Mouse (Mus musculus) yolk sac, embryonic 10.5 days (tissue): ENCODE data around the gene Mtmr14.

Experiments
- DNase-seq: peaks from one replicate; pipeline ENCODE4 v3.0.0-alpha.2; 2017; ENCODE audit warnings: low spot score

Gene Mtmr14

DNA sequence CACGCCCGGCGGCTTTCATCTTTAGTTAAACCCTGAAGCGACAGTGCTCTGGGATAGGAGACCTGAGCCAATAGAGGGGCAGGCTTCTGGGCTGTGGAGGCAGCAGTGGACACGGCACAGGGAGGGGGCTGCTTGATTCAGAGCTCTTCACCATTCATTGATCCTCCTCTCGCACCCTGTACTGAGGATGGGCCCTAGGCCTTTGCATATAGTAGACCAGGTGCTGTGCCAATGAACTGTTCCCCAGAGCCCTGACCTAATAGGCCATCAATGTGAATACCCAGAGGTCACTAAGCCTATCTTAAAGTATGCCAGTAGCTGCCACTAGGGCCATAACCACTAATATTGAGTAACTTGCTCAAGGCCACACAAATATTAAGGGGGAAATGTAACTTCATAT, 44.0 kb downstream of the Mtmr14 start:
- DNase-seq: peak; percentile 7

DNA sequence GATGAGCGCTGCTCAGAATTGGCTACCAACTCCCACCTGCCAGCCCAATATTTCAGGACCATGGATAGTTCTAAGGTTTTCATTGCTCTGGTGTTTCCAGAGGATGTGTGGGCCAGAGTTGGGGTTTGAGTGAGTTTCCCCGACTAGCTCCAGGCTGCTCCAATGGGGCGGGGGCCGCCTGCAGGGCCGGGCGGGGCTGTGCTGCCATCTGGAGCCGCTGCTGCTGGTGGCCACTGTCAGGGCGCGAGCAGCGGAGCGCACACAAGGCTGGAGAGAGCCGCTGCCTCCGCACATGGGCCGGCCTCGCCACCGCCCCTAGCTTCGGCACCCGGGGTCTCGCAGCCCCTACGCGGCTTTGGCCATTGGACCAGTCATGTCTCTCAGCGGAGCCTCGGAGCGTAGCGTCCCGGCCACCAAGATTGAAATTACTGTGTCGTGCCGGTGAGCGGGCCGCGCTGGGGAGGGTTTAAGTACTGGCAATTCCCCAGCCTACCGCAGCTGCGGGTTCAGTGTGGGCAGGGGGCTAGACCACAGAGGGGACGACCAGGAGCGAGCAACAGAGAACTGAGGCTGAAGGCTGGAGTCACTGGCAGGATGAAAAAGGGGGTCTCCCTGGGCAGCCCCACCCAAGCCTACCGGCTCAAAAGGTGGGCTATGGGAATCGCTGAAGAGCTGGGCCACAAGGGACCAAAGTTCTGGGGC, 44.6 kb downstream of the Mtmr14 start, which contains the start of gene Cpne9:
TSS of gene Cpne9 (plus strand) at position 207 of the 702 bp plus-strand sequence.
- peak; percentile 32 for DNase-seq

DNA sequence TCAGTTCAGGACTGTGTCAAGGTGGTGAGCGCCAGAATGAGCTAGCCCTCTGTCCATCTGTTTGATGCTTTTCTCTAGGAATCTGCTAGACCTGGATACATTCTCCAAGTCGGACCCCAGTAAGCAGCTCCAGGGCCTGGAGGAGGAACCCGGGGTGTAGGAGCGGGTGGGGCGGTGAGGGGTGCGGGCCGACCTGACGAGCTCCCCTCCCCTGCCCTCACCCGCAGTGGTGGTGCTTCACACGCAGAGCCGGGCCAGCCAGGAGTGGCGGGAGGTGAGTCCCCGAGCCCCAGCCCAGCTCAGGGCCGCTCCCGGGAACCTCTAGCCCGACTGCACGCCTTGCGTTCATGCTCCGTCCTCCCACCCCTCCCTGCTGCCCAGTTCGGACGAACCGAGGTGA, 45.3 kb downstream of the Mtmr14 start:
- DNase-seq: no peak

DNA sequence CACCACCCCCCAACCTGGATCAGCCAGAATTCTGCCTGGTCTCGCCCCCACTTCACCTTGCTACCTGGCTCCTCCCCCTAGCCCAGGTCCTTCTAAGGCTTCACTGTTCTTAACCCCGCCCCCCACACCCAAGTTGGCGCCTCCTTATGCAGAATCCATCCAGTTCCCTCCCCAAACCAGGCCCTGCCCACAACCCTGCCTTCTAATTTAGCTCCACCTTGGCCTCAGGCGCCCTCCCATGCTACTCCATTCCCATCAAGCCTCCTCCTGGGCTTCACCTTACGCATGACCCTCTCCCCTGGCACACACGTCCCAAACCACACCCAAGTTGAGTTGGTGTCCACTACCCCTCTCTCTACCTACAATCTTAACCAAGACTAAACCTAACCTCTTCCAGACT, 45.9 kb downstream of the Mtmr14 start:
- no peak for DNase-seq

DNA sequence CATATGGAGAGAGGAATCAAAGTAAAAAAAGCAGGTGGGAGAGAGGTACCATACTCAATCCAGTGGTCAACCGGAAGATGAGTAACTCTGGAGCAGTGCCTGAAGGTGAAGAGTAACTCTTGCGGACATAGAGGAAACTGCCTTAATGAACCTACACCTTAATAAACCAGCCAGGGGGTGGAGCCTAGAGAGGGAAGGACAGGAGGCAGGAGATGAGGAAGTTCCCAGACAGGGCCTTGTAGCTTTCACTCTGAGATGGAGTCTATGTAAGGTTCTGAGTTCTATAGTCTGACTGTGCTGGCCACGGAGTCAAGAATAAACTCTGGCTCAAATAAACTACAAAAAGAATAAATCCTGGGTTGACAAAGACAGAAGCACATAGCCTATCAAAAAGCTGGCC, 47.3 kb downstream of the Mtmr14 start:
- no peak for DNase-seq

DNA sequence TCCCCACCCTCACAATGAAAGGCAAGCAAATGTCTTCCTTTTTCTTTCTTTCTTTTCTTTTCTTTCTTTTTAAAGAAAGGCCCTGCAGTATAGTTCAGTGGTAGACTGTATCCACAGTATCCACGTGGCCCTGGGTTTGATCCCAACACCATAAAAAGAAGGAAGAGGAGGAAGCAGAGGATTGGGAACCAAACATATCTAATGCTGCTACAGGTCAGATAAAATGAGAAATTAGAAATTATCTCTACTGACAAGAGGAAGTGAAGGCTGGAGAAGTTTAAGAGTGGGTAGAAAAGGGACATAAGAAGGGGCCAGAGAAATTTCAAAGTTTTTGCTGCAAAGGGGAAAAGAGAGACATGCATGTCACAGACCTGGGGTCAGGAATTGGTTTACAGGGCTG, 48.7 kb downstream of the Mtmr14 start:
- no peak for DNase-seq

DNA sequence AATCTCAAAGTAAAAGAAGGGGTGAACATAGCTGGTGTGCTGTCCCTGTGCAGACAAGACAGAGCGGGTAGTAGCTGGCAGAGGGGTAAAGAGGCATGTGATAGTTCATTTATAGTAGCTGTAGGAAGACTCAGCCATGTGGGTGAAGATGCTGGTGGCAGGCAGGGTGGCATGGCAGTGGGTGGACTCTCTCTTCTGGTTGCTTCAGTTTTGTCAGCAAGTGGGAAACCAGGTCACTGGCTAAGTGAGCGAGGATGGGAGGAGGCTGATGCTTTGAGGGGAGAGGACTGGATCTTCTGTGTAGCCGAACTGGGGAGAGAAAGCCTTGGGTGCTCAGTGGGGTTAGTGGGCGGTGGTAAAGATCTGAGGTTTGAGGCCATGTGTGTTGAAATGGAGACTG, 49.6 kb downstream of the Mtmr14 start:
- DNase-seq: no peak

DNA sequence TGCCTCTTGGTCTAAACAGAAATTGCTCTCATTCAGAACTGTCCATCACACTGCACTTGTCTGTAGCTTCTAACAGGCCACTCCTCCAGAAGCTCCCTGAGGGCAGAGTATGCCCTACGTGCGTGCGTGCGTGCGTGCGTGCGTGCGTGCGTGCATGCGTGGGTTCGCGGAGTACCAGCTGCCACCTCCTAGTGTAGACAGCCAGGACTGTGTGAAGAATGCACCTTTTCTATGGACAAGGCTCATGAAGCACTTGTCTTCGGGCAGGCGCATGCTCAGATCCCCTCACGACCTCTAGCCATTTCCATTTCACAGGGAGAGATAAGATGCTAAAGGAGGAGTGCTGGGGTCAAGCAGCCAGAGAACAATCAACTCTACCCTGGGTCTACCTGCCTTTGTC, 51.7 kb downstream of the Mtmr14 start:
- no peak for DNase-seq

DNA sequence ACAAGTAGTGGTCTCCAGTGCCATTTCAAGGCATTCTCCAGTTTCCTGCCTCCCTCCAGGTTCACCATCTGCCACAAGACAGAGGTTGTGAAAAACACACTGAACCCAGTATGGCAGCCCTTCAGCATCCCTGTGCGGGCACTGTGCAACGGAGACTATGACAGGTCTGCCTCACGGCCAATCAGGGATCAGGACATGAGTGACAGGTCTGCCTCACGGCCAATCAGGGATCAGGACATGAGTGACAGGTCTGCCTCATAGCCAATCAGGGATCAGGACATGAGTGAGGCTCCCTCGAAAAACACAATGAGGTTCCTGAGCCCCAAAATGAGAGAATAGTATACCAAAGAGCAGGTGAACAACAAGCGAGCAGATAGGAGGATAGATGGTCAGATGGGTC, 52.7 kb downstream of the Mtmr14 start:
- DNase-seq: no peak

DNA sequence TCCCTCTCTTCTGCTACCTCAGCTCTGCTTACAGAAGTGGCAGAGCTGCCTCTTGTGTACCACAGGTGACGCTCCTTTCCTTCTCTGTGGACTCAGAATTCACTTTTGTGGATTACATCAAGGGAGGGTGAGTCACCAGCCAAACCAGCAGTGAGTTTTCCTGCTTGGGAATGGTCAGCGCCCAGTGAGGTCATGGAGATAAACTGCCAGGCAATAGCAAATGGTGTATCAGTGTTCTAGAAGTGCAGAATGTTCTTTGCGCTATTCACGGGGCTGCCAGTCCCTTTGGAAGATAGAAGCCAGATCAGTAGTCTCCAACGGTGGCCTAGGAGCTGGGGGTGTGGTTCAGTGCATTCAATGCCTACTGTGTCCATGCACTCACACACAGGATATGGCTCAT, 55.3 kb downstream of the Mtmr14 start:
- no peak for DNase-seq

DNA sequence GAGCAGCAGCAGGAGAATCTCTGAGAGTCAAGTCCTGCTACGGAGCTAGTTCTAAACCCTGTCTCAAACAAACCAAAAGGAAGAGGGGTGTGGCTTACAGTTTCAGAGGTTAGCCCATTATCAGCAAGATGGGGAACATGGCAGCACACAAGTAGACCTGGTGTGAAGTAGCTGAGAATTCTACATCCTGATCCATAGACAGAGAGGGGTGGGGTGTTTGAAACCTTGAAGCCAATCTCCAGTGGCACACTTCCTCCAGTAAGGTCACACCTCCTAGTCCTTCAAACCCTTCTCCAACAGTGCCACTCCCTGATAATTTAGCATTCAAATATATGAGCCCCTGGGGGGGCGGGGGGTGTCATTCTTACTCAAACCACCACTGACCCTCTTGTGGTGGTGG, 58.4 kb downstream of the Mtmr14 start:
- no peak for DNase-seq

DNA sequence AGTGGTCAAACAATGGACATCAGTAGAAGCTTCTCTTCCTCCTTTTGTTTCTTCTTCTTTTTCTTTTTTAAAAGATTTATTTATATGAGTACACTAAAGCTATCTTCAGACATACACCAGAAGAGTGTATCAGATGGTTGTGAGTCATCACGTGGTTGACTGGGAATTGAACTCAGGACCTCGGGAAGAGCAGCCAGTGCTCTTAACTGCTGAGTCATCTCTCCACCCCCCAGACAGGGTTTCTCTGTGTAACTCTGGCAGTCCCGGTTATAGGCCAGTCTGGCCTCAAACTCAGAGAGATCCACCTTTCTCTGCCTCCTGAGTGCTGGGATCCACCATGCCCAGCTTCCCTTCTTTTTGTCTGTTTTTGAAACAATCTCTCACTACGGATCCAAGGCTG, 59.0 kb downstream of the Mtmr14 start:
- DNase-seq: no peak

DNA sequence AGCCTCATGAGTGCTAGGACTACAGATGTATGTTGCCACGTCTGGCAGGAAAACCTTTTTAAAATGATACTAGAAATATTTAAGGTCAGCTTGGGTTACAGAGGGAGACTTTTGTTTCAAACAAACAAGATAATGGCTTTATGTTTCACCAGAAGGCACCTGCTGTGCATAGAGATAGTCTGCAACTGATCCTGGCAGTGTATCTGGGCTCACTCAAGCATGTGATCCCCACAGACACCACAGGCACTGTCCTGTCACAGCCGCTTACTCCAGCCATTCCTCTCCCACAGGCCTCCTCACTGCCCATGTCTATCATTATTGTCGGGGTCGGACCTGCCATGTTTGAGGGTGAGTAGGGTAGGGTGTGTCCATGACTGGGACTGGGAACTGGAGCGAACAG, 63.7 kb downstream of the Mtmr14 start:
- DNase-seq: no peak

DNA sequence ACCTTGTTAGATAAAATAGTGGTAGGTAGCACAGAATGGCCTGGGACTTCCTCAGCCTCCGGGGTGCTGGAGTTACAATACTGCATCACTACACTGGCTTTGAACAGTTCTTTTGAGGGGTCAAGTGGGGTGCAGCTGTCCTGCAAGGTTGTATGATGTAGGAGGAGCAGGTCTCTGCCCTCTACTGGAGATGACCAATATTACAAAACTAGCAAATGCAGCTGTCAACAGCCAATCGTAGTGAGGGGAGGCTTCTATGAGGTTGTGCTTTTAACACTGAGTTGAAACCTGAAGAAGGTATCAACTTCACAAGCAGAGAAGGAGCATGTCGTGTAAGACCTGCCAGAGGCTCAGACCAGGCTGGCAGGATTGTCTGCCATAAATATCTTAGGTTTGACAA, 64.6 kb downstream of the Mtmr14 start:
- peak; percentile 16 for DNase-seq

DNA sequence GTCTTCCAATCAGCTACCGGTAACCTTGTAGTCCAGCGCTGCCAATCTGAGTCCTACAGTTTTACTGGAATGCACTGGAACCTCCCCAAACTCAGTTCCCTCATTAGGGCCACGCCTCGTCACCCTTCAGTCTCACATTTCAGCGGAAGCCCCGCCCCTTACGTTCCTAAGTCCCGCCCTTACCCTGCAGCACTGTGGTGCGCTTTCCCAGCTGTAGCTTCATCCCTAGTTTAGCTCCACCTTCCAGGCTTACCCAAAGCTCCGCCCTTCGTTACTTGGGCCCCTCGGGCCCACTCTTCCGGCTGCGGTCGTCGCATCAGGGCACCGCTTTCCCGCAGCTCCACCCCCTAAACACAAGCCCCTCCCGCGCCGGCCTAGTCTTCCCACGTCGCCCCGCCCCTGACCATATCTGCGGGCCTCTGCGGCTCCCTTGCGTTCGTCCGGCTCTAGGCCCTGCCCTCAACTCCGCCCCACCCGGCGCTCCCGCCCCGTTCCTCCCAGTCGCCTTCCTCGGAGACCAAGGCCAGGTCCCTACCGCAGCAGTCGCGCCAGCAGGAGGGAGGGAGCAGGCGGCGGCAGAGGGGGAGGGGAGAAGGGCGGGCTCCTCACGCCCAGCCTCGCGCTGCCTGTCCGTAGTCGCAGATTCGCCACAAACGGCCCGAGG, 68.8 kb downstream of the Mtmr14 start:
- DNase-seq: peak; percentile 100

DNA sequence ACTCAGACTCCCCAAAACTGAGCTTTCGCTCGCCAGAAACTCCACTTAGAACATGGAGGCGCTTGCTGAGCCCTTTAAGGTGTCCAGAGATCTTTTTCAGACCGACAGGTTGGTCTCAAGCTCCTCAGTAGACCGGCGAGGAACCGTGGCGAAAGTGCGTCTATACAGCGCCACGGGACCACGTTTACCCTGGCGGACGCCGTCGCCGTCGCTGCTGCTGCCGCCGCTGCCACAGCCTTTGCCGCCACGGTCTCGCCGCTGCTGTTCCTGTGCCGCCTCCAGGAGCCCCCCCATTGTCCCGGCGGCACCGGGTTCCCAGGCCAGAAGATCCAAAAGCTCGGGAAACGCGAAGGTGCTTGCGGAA, 69.3 kb downstream of the Mtmr14 start, which contains the start of gene Brpf1:
TSS of gene Brpf1 (plus strand) at position 152 of the 364 bp plus-strand sequence.
- DNase-seq: no peak

DNA sequence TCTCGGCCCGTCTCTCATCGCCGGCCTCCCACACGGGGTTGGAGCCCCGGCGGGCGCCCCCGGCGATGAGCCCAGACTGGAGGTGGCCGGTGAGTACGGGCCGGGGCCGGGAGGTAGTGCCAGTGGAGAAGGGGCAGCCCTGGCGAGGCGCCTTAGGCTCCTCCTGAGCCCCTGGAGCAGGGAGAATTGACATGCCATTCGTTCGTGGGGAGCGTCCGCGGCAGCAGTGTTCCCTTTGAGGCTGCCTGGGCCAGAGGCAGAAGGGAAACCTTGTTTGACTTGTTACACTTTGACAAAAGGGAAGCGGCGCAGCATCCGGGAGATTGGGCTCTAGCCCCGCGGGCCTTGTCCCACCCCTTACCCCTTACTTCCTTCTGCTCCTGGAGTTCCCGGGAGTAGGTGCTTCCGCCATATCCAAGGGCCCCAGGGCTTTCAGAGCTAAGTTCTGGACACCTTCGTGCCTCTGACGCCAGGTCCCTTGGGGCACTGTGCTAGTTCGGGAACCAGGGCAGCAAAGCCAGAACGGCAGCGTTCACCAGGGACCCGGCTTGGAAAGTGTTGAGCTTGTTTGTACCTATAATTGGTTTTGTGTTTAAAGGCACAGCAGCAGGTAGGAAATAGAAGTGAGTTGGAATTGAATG, 70.0 kb downstream of the Mtmr14 start:
- peak; percentile 51 for DNase-seq

DNA sequence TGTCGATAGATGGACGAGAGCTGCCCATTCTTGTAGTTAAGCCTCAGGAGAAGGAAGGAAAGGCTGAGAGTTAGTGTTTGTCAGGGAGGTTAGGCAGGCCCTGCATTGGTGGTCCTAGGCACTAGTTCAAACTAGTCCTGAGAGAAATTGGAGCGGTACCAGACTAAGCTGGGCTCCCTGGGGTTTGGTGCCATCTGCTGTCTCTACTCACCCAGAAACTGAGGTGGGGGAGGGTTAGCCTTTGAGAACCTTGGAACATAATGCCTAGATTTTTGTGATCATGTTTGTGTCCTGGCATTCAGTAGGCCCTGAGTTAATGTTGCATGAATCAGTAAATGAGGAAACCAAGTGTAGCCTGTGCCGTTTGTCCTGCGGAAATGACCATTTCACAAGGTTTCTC, 70.5 kb downstream of the Mtmr14 start:
- no peak for DNase-seq

DNA sequence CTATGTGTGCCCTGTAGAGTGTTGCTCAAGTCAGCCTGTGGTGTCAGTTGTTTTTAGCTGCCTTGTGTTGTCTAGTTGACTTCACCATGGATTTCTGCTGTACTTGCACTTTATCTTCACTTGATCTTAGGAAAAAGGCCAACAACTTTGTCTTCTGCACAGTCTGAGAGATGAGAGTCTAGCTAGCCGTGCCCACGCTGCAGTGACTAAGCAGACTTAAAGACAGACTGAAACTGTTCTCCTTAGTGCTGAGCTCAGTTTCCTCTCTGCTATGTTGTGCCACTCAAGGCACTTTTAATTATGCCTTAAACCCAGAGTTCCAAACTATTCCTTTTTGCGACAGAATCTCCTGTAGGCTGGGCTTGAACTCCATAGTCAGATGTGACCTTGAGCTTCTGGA, 78.3 kb downstream of the Mtmr14 start:
- DNase-seq: no peak

DNA sequence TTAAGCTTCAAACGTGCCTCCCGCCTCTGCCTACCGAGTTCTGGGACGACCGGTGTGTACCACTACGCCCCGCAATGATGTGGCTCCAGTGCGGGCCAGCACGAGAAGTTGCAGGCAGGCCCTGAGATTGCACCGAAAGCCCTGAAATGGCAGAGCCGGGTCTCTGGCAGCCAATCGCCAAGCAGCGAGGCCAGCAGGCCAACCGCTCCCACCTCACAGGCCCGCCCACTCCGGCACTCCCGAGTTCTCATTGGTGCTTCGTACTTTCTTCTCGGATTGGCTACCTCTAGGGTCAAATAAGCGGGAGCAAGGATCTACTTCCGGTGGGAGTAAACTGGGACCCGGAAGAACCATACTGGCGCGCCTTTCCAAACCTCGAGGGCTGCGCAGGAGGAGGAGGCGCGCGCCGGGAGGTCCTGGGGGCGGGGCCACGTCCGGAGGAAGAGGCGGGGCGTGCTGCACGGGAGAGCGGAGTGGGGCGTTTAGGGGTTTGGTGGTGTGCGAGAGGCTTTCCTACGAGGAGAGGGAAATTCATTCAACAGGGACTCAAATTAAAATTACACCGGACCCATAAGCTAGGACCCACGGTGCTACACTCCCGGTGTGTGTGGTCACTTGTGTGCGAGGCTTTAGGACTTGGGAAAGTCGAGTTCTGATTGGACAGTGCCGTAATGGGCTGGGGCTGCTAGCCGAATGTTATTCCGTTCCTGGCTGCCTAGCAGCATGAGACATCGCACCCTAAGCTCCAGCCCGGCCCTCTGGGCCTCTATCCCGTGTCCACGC, 89.1 kb downstream of the Mtmr14 start, which contains the start of gene Ogg1:
TSS of gene Ogg1 (plus strand) at position 440 of the 783 bp plus-strand sequence.
- DNase-seq: peak; percentile 99

DNA sequence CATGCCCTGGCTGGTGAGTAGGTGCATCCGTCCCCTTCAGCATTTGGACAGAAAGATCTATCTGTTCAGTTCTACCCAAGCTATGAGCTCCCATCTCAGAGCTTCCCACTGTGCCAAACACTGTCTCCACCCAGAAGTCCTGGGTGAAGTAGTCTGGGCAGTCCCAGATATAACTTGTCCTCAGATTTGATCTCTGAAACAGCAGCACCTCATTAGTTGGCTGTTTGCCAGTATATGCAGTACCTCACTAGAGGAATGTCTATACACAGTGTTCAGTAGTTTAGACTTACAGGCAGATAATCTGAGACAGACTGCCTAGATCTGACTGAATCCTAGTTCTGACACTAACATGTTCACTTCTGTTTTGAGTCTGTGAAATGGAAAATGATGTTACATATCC, 91.8 kb downstream of the Mtmr14 start:
- DNase-seq: no peak

DNA sequence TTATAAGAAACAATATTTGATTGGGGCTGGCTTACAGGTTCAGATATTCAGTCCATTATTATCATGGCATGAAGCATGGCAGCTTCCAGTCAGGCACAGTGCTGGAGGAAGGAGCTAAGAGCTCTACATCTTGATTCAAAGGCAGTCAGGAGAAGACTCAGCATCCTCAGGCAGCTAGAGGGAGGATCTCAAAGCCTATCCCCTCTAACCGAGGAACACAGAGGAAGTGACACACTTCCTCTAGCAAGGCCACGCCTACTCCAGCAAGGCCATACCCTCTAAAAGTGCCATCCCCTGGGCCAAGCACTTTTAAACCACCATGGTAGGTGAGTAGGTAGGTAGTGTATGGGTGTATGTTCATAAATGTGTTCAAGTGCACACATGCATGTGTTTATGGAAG, 92.9 kb downstream of the Mtmr14 start:
- DNase-seq: no peak
